Mouse (Mus musculus) forebrain, embryonic 14.5 days (tissue): Measurements from ENCODE around the gene Gm21981. TPM values are rescaled to one million over a fixed set of nuclear protein-coding genes. Genes with fewer than 3 reads are reported as not detected.
"Not testable (repeated sequence)": the region's sequence is repeated elsewhere in the genome, so short reads cannot be mapped to it uniquely, and the experiment has no call there.

Experiments used
- ATAC-seq: fragments of 200-750 bp; cut with Nextera tagmentation; 2 replicates; pipeline ENCODE4 v1.8.0; 2017; ENCODE audit warnings: mild to moderate bottlenecking, moderate library complexity
- DNase-seq: peaks from one replicate; pipeline ENCODE4 v3.0.0-alpha.2; 2015; ENCODE audit warnings: low spot score
- H3K27ac ChIP-seq: fragments of 300-500 bp; sonication (generic); 2 replicates; pipeline ENCODE4 v1.5.1; 2014; ENCODE audit warnings: low read depth, mild to moderate bottlenecking, control low read depth, low read length, moderate library complexity
- H3K27me3 ChIP-seq: fragments of 300-500 bp; sonication (generic); replicated peaks from 2 replicates; pipeline ENCODE4 v1.6.1; 2014; ENCODE audit warnings: low read length, control low read depth, mixed read lengths; ENCODE audit not compliant: control insufficient read depth, insufficient read depth
- H3K36me3 ChIP-seq: fragments of 300-500 bp; sonication (generic); 2 replicates; pipeline ENCODE4 v1.6.1; 2014; ENCODE audit warnings: low read length, control low read depth; ENCODE audit not compliant: control insufficient read depth, insufficient read depth
- H3K4me1 ChIP-seq: fragments of 300-500 bp; sonication (generic); 2 replicates; pipeline ENCODE4 v1.6.1; 2014; ENCODE audit warnings: antibody characterized with exemption, low read length, control low read depth; ENCODE audit not compliant: control insufficient read depth, insufficient read depth
- H3K4me2 ChIP-seq: fragments of 300-500 bp; sonication (generic); 2 replicates; pipeline ENCODE4 v1.6.1; 2014; ENCODE audit warnings: mild to moderate bottlenecking, control low read depth, low read length
- H3K4me3 ChIP-seq: fragments of 300-500 bp; sonication (generic); 2 replicates; pipeline ENCODE4 v1.5.1; 2014; ENCODE audit warnings: low read depth, low read length, control low read depth
- H3K9ac ChIP-seq: fragments of 300-500 bp; sonication (generic); 2 replicates; pipeline ENCODE4 v1.6.1; 2014; ENCODE audit warnings: mild to moderate bottlenecking, low read length, control low read depth, moderate library complexity
- H3K9me3 ChIP-seq: fragments of 300-500 bp; sonication (generic); replicated peaks from 2 replicates; pipeline ENCODE4 v1.6.1; 2016; ENCODE audit warnings: low read length, control low read depth, mixed read lengths; ENCODE audit not compliant: control insufficient read depth
- WGBS: fragments of 180-500 bp; shearing (Covaris S2); extraction: QIAGEN DNeasy Blood & Tissue Kit; methylation state at CpG from one replicate; pipeline ENCODE4 v1.1.7; 2014; 5-methylcytosine and 5-hydroxymethylcytosine counted together
- polyA plus RNA-seq: library from polyadenylated mRNA; unstranded; fragments of >200 nt; fragmentation: Nextera tagmentation; extraction: Ambion mirVana; gene quantifications from 2 replicates; pipeline ENCODE4 v1.2.1, GENCODE M21; 2014

The Gm21981 gene
- polyA plus RNA-seq, 1 experiment from 2014 or later: 4.7 TPM

GRCm38 (mm10) chr17:47663009-47663713 is 31.1 kb downstream of the Gm21981 start:
- ATAC-seq (peak; percentile 40; the same call in 1 of the 2 replicates), DNase-seq (peak; percentile 33)
- Histone ChIP-seq H3K27me3 (no peaks in the 10 kb centered on the region), H3K9me3 (no peaks in the 10 kb centered on the region), H3K4me1 (no peaks in the 10 kb centered on the region), H3K27ac (no peak overlapping the region), H3K36me3 (no peaks in the 10 kb centered on the region), H3K9ac (no peak overlapping the region), H3K4me2 (no peak overlapping the region), H3K4me3 (no peak overlapping the region)
- 18% methylated on average over 9 of the region's 9 CpGs for WGBS

- Histone ChIP-seq H3K9me3 (no peaks in the 10 kb centered on the region), H3K9ac (no peak overlapping the region), H3K36me3 (peaks cover 17% of the 10 kb centered on the region), H3K4me1 (no peaks in the 10 kb centered on the region), H3K4me2 (no peak overlapping the region), H3K27ac (no peak overlapping the region), H3K4me3 (no peak overlapping the region), H3K27me3 (no peaks in the 10 kb centered on the region)
- 82% methylated on average over 3 of the region's 3 CpGs for WGBS
- ATAC-seq: no peak
- no peak for DNase-seq
These were observed 35.5 kb downstream of the Gm21981 start for GRCm38 (mm10) chr17:47658741-47659243.

GRCm38 (mm10) chr17:47657901-47658300 is 36.4 kb downstream of the Gm21981 start:
- DNase-seq: no peak
- H3K27ac ChIP-seq: no peak overlapping the region
- H3K36me3 ChIP-seq: peaks cover 22% of the 10 kb centered on the region
- H3K27me3 ChIP-seq: no peaks in the 10 kb centered on the region
- WGBS: 84% methylated on average over 4 of the region's 4 CpGs
- H3K4me1 ChIP-seq: no peaks in the 10 kb centered on the region
- no peak for ATAC-seq
- H3K4me2 ChIP-seq: no peak overlapping the region
- H3K4me3 ChIP-seq: no peak overlapping the region
- no peaks in the 10 kb centered on the region for H3K9me3 ChIP-seq
- no peak overlapping the region for H3K9ac ChIP-seq

- no peak overlapping the region for H3K4me3 ChIP-seq
- no peaks in the 10 kb centered on the region for H3K27me3 ChIP-seq
- no peak overlapping the region for H3K27ac ChIP-seq
- H3K36me3 ChIP-seq: peaks cover 24% of the 10 kb centered on the region
- H3K4me1 ChIP-seq: no peaks in the 10 kb centered on the region
- DNase-seq (no peak), ATAC-seq (no peak)
- H3K4me2 ChIP-seq: no peak overlapping the region
- H3K9ac ChIP-seq: no peak overlapping the region
- H3K9me3 ChIP-seq: no peaks in the 10 kb centered on the region
- 88% methylated on average over 5 of the region's 5 CpGs for WGBS
These were observed 38.6 kb downstream of the Gm21981 start for GRCm38 (mm10) chr17:47655697-47656096.

GRCm38 (mm10) chr17:47654346-47654745 is 39.9 kb downstream of the Gm21981 start:
- H3K9ac ChIP-seq, DNase-seq, H3K4me1 ChIP-seq, H3K27ac ChIP-seq, H3K4me2 ChIP-seq, H3K9me3 ChIP-seq, ATAC-seq, H3K27me3 ChIP-seq, H3K4me3 ChIP-seq: not testable (repeated sequence)
- WGBS: 94% methylated on average over 8 of the region's 8 CpGs
- H3K36me3 ChIP-seq: peaks cover 30% of the 10 kb centered on the region

- 70% methylated on average over 2 of the region's 2 CpGs for WGBS
- Histone ChIP-seq H3K9ac (no peak overlapping the region), H3K4me2 (no peak overlapping the region), H3K4me3 (no peak overlapping the region), H3K36me3 (peaks cover 30% of the 10 kb centered on the region), H3K9me3 (no peaks in the 10 kb centered on the region), H3K27ac (no peak overlapping the region), H3K27me3 (no peaks in the 10 kb centered on the region), H3K4me1 (peaks cover 4% of the 10 kb centered on the region; the same call in 1 of the 2 replicates)
- DNase-seq (no peak), ATAC-seq (no peak)
These were observed 42.3 kb downstream of the Gm21981 start for GRCm38 (mm10) chr17:47651953-47652352.

- Histone ChIP-seq H3K9me3 (no peaks in the 10 kb centered on the region), H3K27me3 (no peaks in the 10 kb centered on the region), H3K9ac (no peak overlapping the region), H3K4me2 (no peak overlapping the region), H3K36me3 (peaks cover 14% of the 10 kb centered on the region), H3K4me3 (no peak overlapping the region), H3K27ac (no peak overlapping the region), H3K4me1 (peaks cover 4% of the 10 kb centered on the region; the same call in 1 of the 2 replicates)
- ATAC-seq: no peak
- WGBS: 29% methylated on average over 4 of the region's 4 CpGs
- DNase-seq: no peak
These were observed 45.3 kb downstream of the Gm21981 start for GRCm38 (mm10) chr17:47648966-47649365.

GRCm38 (mm10) chr17:47646683-47647082 is 47.6 kb downstream of the Gm21981 start:
- ATAC-seq (no peak), DNase-seq (peak; percentile 48)
- Histone ChIP-seq H3K9me3 (no peaks in the 10 kb centered on the region), H3K4me2 (no peak overlapping the region), H3K27me3 (no peaks in the 10 kb centered on the region), H3K4me1 (peaks cover 4% of the 10 kb centered on the region; the same call in 1 of the 2 replicates), H3K27ac (no peak overlapping the region), H3K4me3 (no peak overlapping the region), H3K9ac (no peak overlapping the region), H3K36me3 (peaks cover 6% of the 10 kb centered on the region; the same call in 1 of the 2 replicates)
- WGBS: 63% methylated on average over 1 of the region's 1 CpGs

GRCm38 (mm10) chr17:47642992-47643391 is 51.3 kb downstream of the Gm21981 start:
- H3K9me3 ChIP-seq: no peaks in the 10 kb centered on the region
- H3K4me1 ChIP-seq: no peaks in the 10 kb centered on the region
- H3K27ac ChIP-seq: no peak overlapping the region
- H3K4me2 ChIP-seq: no peak overlapping the region
- DNase-seq: no peak
- no peak overlapping the region for H3K4me3 ChIP-seq
- WGBS: 89% methylated on average over 2 of the region's 2 CpGs
- no peaks in the 10 kb centered on the region for H3K27me3 ChIP-seq
- no peaks in the 10 kb centered on the region for H3K36me3 ChIP-seq
- no peak overlapping the region for H3K9ac ChIP-seq
- ATAC-seq: no peak
